Mouse (Mus musculus) hindbrain, embryonic 11.5 days (tissue): ENCODE data around the gene Prcd. TPM values are rescaled to one million over a fixed set of nuclear protein-coding genes. Genes with fewer than 3 reads are reported as not detected.
A peak's percentile ranks its signal among the peaks of the same experiment; 100 is the strongest.

ENCODE experiments used
- ATAC-seq: fragments of 200-750 bp; cut with Nextera tagmentation; 2 replicates; pipeline ENCODE4 v1.8.0; 2017; ENCODE audit warnings: mild to moderate bottlenecking, moderate TSS enrichment, moderate library complexity; ENCODE audit not compliant: low FRiP score
- DNase-seq: peaks from one replicate; pipeline ENCODE4 v3.0.0-alpha.2; 2015; ENCODE audit warnings: low spot score
- H3K27ac ChIP-seq: fragments of 300-500 bp; sonication (generic); 2 replicates; pipeline ENCODE4 v1.5.1; 2014; ENCODE audit warnings: mild to moderate bottlenecking, low read depth, low read length
- H3K27me3 ChIP-seq: fragments of 300-500 bp; sonication (generic); 2 replicates; pipeline ENCODE4 v1.6.1; 2014; ENCODE audit warnings: mild to moderate bottlenecking, low read length, moderate library complexity, mixed read lengths; ENCODE audit not compliant: control insufficient read depth, insufficient read depth
- H3K36me3 ChIP-seq: fragments of 300-500 bp; sonication (generic); 2 replicates; pipeline ENCODE4 v1.6.1; 2014; ENCODE audit warnings: mild to moderate bottlenecking, low read length, moderate library complexity, mixed read lengths; ENCODE audit not compliant: control insufficient read depth, insufficient read depth
- H3K4me1 ChIP-seq: fragments of 300-500 bp; sonication (generic); replicated peaks from 2 replicates; pipeline ENCODE4 v1.6.1; 2014; ENCODE audit warnings: low read length, mixed read lengths; ENCODE audit not compliant: control insufficient read depth, insufficient read depth
- H3K4me2 ChIP-seq: fragments of 300-500 bp; sonication (generic); replicated peaks from 2 replicates; pipeline ENCODE4 v1.6.1; 2014; ENCODE audit warnings: mild to moderate bottlenecking, low read depth, low read length
- H3K4me3 ChIP-seq: fragments of 300-500 bp; sonication (generic); 2 replicates; pipeline ENCODE4 v1.5.1; 2014; ENCODE audit warnings: low read depth, low read length
- H3K9ac ChIP-seq: fragments of 300-500 bp; sonication (generic); 2 replicates; pipeline ENCODE4 v1.6.1; 2014; ENCODE audit warnings: low read depth, low read length
- H3K9me3 ChIP-seq: fragments of 300-500 bp; sonication (generic); 2 replicates; pipeline ENCODE4 v1.6.1; 2016; ENCODE audit warnings: low read length; ENCODE audit not compliant: control insufficient read depth
- WGBS: fragments of 180-500 bp; shearing (Covaris S2); extraction: QIAGEN DNeasy Blood & Tissue Kit; methylation state at CpG from one replicate; pipeline ENCODE4 v1.1.7; 2014; 5-methylcytosine and 5-hydroxymethylcytosine counted together
- polyA plus RNA-seq: library from polyadenylated mRNA; unstranded; fragments of >200 nt; fragmentation: Nextera tagmentation; extraction: Ambion mirVana; gene quantifications from 2 replicates; pipeline ENCODE4 v1.2.1, GENCODE M21; 2014

The Prcd gene
- polyA plus RNA-seq, 1 experiment from 2014 or later, result 0.32 TPM

GRCm38 (mm10) chr11:116649711-116650337, 3.5 kb upstream of the Prcd start:
- H3K9me3 ChIP-seq, result no peaks in the 10 kb centered on the region
- no peak overlapping the region for H3K4me3 ChIP-seq
- no peak overlapping the region for H3K4me2 ChIP-seq
- peaks cover 26% of the 10 kb centered on the region for H3K27me3 ChIP-seq
- H3K4me1 ChIP-seq, result peaks cover 5% of the 10 kb centered on the region; the same call in 1 of the 2 replicates
- 91% methylated on average over 13 of the region's 13 CpGs for WGBS
- H3K36me3 ChIP-seq, result no peaks in the 10 kb centered on the region
- H3K27ac ChIP-seq, result no peak overlapping the region
- no peak for DNase-seq
- ATAC-seq, result no peak
- H3K9ac ChIP-seq, result no peak overlapping the region

DNA sequence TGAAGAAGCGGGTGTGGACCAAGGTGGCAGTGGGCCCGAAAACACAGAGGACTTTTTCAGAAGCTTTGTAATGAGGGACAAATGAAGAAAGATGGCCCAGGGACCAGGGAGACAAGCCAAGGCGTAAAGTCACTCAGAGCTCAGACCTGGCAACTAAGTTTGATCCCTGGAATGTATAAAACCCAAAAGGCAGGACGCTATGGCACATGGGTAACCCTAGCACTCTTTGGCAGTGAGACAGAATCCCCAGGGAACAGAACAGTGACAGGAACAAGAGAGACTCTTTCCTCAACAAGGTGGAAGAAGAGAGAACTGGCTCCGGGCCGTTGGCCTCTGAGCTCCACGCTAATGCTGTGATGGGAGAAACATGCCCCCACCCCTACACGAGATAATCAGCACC, 2.5 kb upstream of the Prcd start:
- Histone ChIP-seq H3K4me1 (peaks cover 5% of the 10 kb centered on the region; the same call in 1 of the 2 replicates), H3K4me2 (no peak overlapping the region), H3K27me3 (peaks cover 29% of the 10 kb centered on the region), H3K4me3 (no peak overlapping the region), H3K36me3 (no peaks in the 10 kb centered on the region), H3K9me3 (no peaks in the 10 kb centered on the region), H3K9ac (no peak overlapping the region), H3K27ac (no peak overlapping the region)
- ATAC-seq (no peak), DNase-seq (no peak)
- 87% methylated on average over 8 of the region's 8 CpGs for WGBS

- no peak overlapping the region for H3K27ac ChIP-seq
- DNase-seq (no peak), ATAC-seq (no peak)
- no peaks in the 10 kb centered on the region for H3K9me3 ChIP-seq
- 87% methylated on average over 8 of the region's 8 CpGs for WGBS
- no peak overlapping the region for H3K4me3 ChIP-seq
- H3K4me1 ChIP-seq, result peaks cover 5% of the 10 kb centered on the region; the same call in 1 of the 2 replicates
- H3K27me3 ChIP-seq, result peaks cover 29% of the 10 kb centered on the region
- no peak overlapping the region for H3K4me2 ChIP-seq
- no peaks in the 10 kb centered on the region for H3K36me3 ChIP-seq
- H3K9ac ChIP-seq, result no peak overlapping the region
Measured at GRCm38 (mm10) chr11:116651339-116651738, 2.0 kb upstream of the Prcd start.

GRCm38 (mm10) chr11:116652330-116653098, 820 bp upstream of the Prcd start:
- Histone ChIP-seq H3K27ac (no peak overlapping the region), H3K4me1 (peaks cover 5% of the 10 kb centered on the region; the same call in 1 of the 2 replicates), H3K36me3 (no peaks in the 10 kb centered on the region), H3K9me3 (no peaks in the 10 kb centered on the region), H3K4me3 (no peak overlapping the region), H3K4me2 (no peak overlapping the region), H3K9ac (no peak overlapping the region), H3K27me3 (peaks cover 29% of the 10 kb centered on the region)
- DNase-seq, result no peak
- ATAC-seq, result no peak
- WGBS, result 59% methylated on average over 24 of the region's 25 CpGs

DNA sequence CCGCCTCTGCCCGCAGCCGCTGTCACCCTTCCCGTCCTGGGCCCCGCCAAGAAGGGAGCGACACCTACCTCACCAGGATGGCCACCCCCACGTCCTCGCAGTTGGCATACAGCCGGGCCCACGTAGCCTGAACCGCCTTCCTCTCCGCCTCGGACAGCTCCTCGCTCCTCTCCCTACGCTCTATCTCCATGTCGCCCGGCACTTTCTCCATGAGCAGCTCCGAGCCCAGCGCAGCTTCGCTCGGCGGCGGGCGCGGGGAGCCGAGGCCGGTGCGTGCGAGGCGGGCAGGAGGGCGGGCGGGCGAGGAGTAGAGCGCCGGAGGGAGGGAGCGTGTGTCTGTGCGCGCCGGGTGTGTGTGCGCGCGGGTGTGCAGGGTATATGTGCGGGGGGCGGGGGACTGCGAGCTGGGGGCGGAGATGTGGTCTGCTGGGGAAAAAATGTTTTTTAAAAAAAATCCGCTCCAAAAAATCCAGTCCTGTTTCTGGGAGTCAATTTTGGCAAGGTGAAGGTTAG, 431 bp downstream of the Prcd start:
- ATAC-seq (no peak), DNase-seq (peak; percentile 64)
- Histone ChIP-seq H3K4me1 (peaks cover 2% of the 10 kb centered on the region; the same call in 1 of the 2 replicates), H3K27me3 (peaks cover 29% of the 10 kb centered on the region), H3K36me3 (no peaks in the 10 kb centered on the region), H3K4me2 (peak overlapping the region; percentile 64), H3K27ac (no peak overlapping the region), H3K9ac (peak overlapping the region; percentile 32; the same call in 1 of the 2 replicates), H3K4me3 (peak overlapping the region; percentile 32), H3K9me3 (no peaks in the 10 kb centered on the region)
- 1% methylated on average over 40 of the region's 47 CpGs for WGBS

DNA sequence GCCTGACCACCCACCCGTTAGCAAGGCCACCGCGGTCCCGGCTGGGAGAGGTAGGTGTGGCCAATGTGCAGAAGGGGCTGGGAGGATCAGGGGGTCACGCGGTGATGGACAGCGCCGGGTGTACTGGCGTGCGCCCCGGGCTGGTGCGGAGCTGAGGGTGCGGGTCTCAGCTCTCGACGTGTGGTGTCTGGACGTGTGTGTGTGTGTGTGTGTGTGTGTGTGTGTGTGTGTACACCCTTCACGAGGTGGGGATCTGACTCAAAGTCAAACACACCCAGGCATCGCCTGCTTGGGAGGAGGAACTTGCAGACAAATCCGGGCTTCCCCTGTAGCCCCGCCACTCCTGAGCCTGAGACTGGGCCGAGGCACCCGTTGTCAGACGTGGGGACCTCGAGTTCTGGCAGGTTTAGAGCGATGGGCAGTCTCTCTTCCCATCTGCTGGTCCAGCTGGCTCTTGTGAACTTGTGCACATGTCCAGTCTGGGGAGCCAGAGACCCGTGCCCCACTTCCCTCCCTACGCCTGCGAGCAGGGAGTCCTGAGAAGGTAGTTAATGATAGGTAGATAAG, 1.0 kb downstream of the Prcd start, which contains the start of gene Cygb:
Cygb (minus strand) TSS at position 59 of the 567 bp plus-strand sequence.
- Histone ChIP-seq H3K36me3 (no peaks in the 10 kb centered on the region), H3K4me1 (peaks cover 2% of the 10 kb centered on the region; the same call in 1 of the 2 replicates), H3K9ac (peak within 1 kb of the TSS; percentile 32; the same call in 1 of the 2 replicates), H3K27me3 (peaks cover 29% of the 10 kb centered on the region), H3K9me3 (no peaks in the 10 kb centered on the region), H3K27ac (no peak within 1 kb of the TSS), H3K4me3 (peak within 1 kb of the TSS; percentile 32), H3K4me2 (peak within 1 kb of the TSS; percentile 64)
- DNase-seq (peak; percentile 45), ATAC-seq (no peak)
- 6% methylated on average over 26 of the region's 28 CpGs for WGBS

- H3K4me2 ChIP-seq, result no peak overlapping the region
- peaks cover 5% of the 10 kb centered on the region for H3K4me1 ChIP-seq
- H3K27me3 ChIP-seq, result peaks cover 26% of the 10 kb centered on the region
- DNase-seq (no peak), ATAC-seq (no peak)
- H3K36me3 ChIP-seq, result no peaks in the 10 kb centered on the region
- H3K9ac ChIP-seq, result peak overlapping the region; percentile 58; the same call in 1 of the 2 replicates
- H3K27ac ChIP-seq, result no peak overlapping the region
- H3K4me3 ChIP-seq, result no peak overlapping the region
- 82% methylated on average over 16 of the region's 16 CpGs for WGBS
- no peaks in the 10 kb centered on the region for H3K9me3 ChIP-seq
Measured at GRCm38 (mm10) chr11:116656348-116657191, 3.2 kb downstream of the Prcd start.
